Mouse (Mus musculus): ENCODE results near the gene Psmb9. TPM values are rescaled to one million over a fixed set of nuclear protein-coding genes. Genes with fewer than 3 reads are reported as not detected.
A peak's percentile ranks its signal among the peaks of the same experiment; 100 is the strongest.

Psmb9 gene
- polyA plus RNA-seq, 1 experiment from 2014 or later = 3.8 TPM

DNA sequence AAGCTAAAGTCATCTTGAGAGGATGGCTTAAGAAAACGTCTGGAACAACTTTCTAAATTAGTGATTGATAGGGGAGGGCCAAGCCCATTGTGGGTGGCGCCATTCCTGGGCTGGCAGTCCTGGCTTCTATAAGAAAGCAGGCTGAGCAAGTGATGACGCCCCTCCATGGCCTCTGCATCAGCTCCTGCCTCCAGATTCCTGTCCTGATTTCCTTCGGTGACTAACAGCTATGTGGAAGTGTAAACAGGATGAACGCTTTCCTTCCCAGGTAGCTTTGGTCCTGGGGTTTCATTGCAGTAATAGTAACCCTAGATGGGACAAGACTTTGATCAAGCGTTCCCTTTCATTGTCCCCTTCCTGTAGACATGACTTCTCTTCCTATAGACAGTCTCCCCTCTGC is 8.5 kb downstream of the Psmb9 start:
- no peak for ATAC-seq (ENCODE audit: insufficient number of reproducible peaks, insufficient read depth, low FRiP score, low TSS enrichment, low read depth)
- Histone ChIP-seq H3K9ac (no peak overlapping the region), H3K27me3 (peaks cover 22% of the 10 kb centered on the region), H3K36me3 (no peaks in the 10 kb centered on the region), H3K9me3 (0 out of 2 replicates have a peak, but pooled peaks cover 14% of the 10 kb centered on the region), H3K4me2 (no peak overlapping the region), H3K27ac (no peak overlapping the region), H3K4me1 (no peaks in the 10 kb centered on the region), H3K4me3 (no peak overlapping the region)
- WGBS = 61% methylated on average over 6 of the region's 6 CpGs

- Histone ChIP-seq H3K4me1 (no peaks in the 10 kb centered on the region), H3K27ac (no peak overlapping the region), H3K4me2 (no peak overlapping the region), H3K9me3 (peaks cover 14% of the 10 kb centered on the region; the same call in 1 of the 2 replicates), H3K9ac (no peak overlapping the region), H3K4me3 (no peak overlapping the region), H3K27me3 (peaks cover 12% of the 10 kb centered on the region), H3K36me3 (no peaks in the 10 kb centered on the region)
- ATAC-seq (ENCODE audit: insufficient number of reproducible peaks, insufficient read depth, low FRiP score, low TSS enrichment, low read depth) = no peak
- WGBS = 76% methylated on average over 4 of the region's 4 CpGs
These were observed 10.4 kb downstream of the Psmb9 start for GRCm38 (mm10) chr17:34177179-34177578.

- Histone ChIP-seq H3K4me2 (no peak overlapping the region), H3K4me1 (no peaks in the 10 kb centered on the region), H3K9me3 (peaks cover 14% of the 10 kb centered on the region; the same call in 1 of the 2 replicates), H3K4me3 (no peak overlapping the region), H3K36me3 (no peaks in the 10 kb centered on the region), H3K27me3 (peaks cover 7% of the 10 kb centered on the region; the same call in 1 of the 2 replicates), H3K9ac (no peak overlapping the region), H3K27ac (no peak overlapping the region)
- no peak for ATAC-seq (ENCODE audit: insufficient number of reproducible peaks, insufficient read depth, low FRiP score, low TSS enrichment, low read depth)
- 65% methylated on average over 1 of the region's 1 CpGs for WGBS
These were observed 13.5 kb downstream of the Psmb9 start for GRCm38 (mm10) chr17:34174075-34174474.

GRCm38 (mm10) chr17:34172528-34172927 is 15.0 kb downstream of the Psmb9 start:
- Histone ChIP-seq H3K9me3 (peaks cover 13% of the 10 kb centered on the region; the same call in 1 of the 2 replicates), H3K27me3 (peaks cover 7% of the 10 kb centered on the region; the same call in 1 of the 2 replicates), H3K4me1 (no peaks in the 10 kb centered on the region), H3K27ac (no peak overlapping the region), H3K4me3 (no peak overlapping the region), H3K36me3 (no peaks in the 10 kb centered on the region), H3K9ac (no peak overlapping the region), H3K4me2 (no peak overlapping the region)
- no peak for ATAC-seq (ENCODE audit: insufficient number of reproducible peaks, insufficient read depth, low FRiP score, low TSS enrichment, low read depth)
- WGBS = 87% methylated on average over 5 of the region's 5 CpGs

DNA sequence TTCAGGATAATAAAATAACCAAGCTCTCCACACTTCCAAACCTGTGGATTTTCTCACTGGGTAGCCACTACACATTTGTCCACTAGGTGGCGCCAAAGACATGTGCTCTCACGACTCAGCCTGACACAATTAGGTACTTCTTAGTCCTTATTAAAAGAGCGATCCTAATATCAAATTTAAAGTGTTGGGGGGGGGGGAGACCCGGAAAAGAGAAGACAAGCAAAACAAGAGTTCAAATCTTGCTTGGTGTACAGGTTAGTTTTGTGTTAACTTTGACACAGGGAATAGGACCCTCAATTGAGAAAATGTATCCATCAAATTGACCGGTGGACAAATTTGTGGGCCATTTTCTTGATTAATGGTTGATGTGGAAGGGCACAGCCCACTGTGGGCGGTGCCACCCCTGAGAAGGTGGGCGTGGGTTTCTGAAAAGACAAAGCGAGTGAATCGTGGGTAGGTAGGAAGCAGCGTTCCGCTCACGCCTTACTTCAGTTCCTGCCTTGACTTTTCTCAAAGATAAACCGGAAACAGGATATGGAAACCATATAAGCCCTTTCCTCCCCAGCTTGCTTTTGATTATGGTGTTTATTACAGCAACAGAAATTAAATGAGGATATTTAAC is 16.6 kb downstream of the Psmb9 start:
- no peak overlapping the region for H3K9ac ChIP-seq
- H3K4me2 ChIP-seq = no peak overlapping the region
- H3K27ac ChIP-seq = no peak overlapping the region
- H3K9me3 ChIP-seq = no peaks in the 10 kb centered on the region; the same call in 1 of the 2 replicates
- ATAC-seq (ENCODE audit: insufficient number of reproducible peaks, insufficient read depth, low FRiP score, low TSS enrichment, low read depth) = no peak
- H3K4me3 ChIP-seq = no peak overlapping the region
- 38% methylated on average over 13 of the region's 13 CpGs for WGBS
- no peaks in the 10 kb centered on the region for H3K36me3 ChIP-seq
- H3K4me1 ChIP-seq = no peaks in the 10 kb centered on the region
- H3K27me3 ChIP-seq = peaks cover 7% of the 10 kb centered on the region; the same call in 1 of the 2 replicates

DNA sequence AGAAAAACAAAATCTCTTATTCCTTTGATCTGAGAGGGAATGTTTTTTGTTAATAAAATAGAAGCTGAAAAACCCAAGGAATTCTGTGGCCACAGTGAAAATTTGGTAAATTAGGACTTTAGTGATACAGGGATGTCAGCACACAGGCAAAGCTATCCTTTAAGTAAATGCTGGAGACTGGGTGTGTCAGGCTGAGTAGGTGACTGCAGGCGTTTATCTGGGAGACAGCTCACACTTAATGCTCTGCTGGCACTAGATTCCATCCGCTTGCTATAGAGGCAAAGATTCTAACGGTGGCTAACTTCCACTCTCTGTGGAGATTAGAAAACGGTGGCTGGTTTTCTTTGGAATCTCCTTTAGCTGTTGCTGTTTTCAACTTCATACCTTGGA is 17.1 kb downstream of the Psmb9 start:
- Histone ChIP-seq H3K4me1 (no peaks in the 10 kb centered on the region), H3K9ac (no peak overlapping the region), H3K4me3 (no peak overlapping the region), H3K4me2 (no peak overlapping the region), H3K27me3 (peaks cover 7% of the 10 kb centered on the region; the same call in 1 of the 2 replicates), H3K27ac (no peak overlapping the region), H3K9me3 (peaks cover 1% of the 10 kb centered on the region; the same call in 1 of the 2 replicates), H3K36me3 (no peaks in the 10 kb centered on the region)
- whole genome bisulfite sequencing = 23% methylated on average over 4 of the region's 4 CpGs
- ATAC-seq (ENCODE audit: insufficient number of reproducible peaks, insufficient read depth, low FRiP score, low TSS enrichment, low read depth) = no peak

- no peak overlapping the region for H3K4me3 ChIP-seq
- no peaks in the 10 kb centered on the region for H3K4me1 ChIP-seq
- no peak overlapping the region for H3K27ac ChIP-seq
- no peaks in the 10 kb centered on the region for H3K36me3 ChIP-seq
- H3K4me2 ChIP-seq = no peak overlapping the region
- 2% methylated on average over 2 of the region's 2 CpGs for WGBS
- no peak overlapping the region for H3K9ac ChIP-seq
- ATAC-seq (ENCODE audit: insufficient number of reproducible peaks, insufficient read depth, low FRiP score, low TSS enrichment, low read depth) = no peak
- H3K27me3 ChIP-seq = peaks cover 4% of the 10 kb centered on the region; the same call in 1 of the 2 replicates
- H3K9me3 ChIP-seq = peaks cover 4% of the 10 kb centered on the region; the same call in 1 of the 2 replicates
These were observed 18.3 kb downstream of the Psmb9 start for GRCm38 (mm10) chr17:34169279-34169678.

DNA sequence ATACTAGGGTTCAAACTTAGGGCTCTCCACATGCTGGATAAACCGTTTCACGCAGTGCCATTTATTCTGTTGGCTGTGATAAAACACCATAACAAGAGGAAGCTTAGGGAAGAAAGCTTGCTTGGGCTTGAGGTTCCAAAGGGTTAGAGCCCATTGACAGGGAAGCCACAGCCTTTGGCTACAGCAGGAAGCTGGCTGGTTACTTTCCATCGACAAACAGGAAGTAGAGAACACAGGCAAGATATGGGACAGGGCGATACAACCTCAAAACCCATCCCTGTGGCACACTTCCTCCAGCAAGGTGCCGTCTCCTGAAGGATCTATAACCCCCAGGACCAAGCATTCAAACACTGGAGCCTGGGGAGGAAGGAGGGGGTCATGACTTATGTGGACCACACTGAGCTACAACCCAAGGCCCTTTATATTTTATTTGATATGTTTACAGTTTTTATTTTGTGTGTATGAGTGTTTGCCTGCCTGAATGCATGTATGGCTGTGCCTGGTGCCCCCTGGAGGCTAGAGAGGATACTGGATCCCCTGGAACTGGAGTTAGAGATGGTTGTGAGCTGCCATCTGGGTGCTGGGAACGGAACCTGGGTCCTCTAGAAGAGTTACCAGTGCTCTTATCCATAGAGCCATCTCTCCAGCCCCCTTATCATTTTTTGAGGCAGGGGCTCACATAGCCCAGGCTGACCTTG is 22.4 kb downstream of the Psmb9 start:
- no peak overlapping the region for H3K4me3 ChIP-seq
- no peak overlapping the region for H3K9ac ChIP-seq
- 84% methylated on average over 6 of the region's 6 CpGs for WGBS
- no peaks in the 10 kb centered on the region for H3K4me1 ChIP-seq
- H3K27ac ChIP-seq = no peak overlapping the region
- no peak for ATAC-seq (ENCODE audit: insufficient number of reproducible peaks, insufficient read depth, low FRiP score, low TSS enrichment, low read depth)
- no peaks in the 10 kb centered on the region for H3K36me3 ChIP-seq
- no peak overlapping the region for H3K4me2 ChIP-seq
- H3K27me3 ChIP-seq = no peaks in the 10 kb centered on the region
- H3K9me3 ChIP-seq = peaks cover 4% of the 10 kb centered on the region; the same call in 1 of the 2 replicates

- Histone ChIP-seq H3K4me1 (no peaks in the 10 kb centered on the region), H3K4me2 (no peak overlapping the region), H3K27me3 (no peaks in the 10 kb centered on the region), H3K36me3 (no peaks in the 10 kb centered on the region), H3K27ac (no peak overlapping the region), H3K9ac (peak overlapping the region; percentile 6; the same call in 1 of the 2 replicates), H3K9me3 (peaks cover 4% of the 10 kb centered on the region; the same call in 1 of the 2 replicates), H3K4me3 (no peak overlapping the region)
- ATAC-seq (ENCODE audit: insufficient number of reproducible peaks, insufficient read depth, low FRiP score, low TSS enrichment, low read depth) = no peak
- WGBS = 41% methylated on average over 9 of the region's 9 CpGs
These were observed 23.2 kb downstream of the Psmb9 start for GRCm38 (mm10) chr17:34164202-34164895.

GRCm38 (mm10) chr17:34155534-34155933 is 32.0 kb downstream of the Psmb9 start:
- no peak overlapping the region for H3K4me3 ChIP-seq
- no peaks in the 10 kb centered on the region for H3K9me3 ChIP-seq
- ATAC-seq (ENCODE audit: insufficient number of reproducible peaks, insufficient read depth, low FRiP score, low TSS enrichment, low read depth) = no peak
- H3K4me2 ChIP-seq = no peak overlapping the region
- no peak overlapping the region for H3K9ac ChIP-seq
- WGBS = 55% methylated on average over 5 of the region's 5 CpGs
- H3K27ac ChIP-seq = no peak overlapping the region
- no peaks in the 10 kb centered on the region for H3K36me3 ChIP-seq
- H3K27me3 ChIP-seq = no peaks in the 10 kb centered on the region
- no peaks in the 10 kb centered on the region for H3K4me1 ChIP-seq

DNA sequence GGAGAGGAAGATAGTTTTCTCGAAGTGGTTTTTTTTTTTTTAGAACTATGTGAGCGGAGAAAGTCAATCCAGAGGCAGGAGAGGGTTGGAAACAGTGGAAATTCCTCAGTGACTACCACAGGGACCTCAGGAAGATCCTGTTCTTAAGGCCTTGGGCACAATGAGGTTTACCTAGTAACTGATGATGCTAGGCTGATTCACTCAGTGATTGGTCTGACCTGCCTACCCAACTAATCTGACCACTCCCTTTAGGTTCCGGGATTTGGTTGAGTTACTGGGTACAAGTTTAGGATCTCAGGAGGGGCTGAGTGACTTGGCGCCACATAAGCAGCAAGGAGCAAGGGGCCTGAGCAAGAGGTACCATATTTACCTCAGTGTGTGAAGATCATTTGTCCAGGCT is 34.6 kb downstream of the Psmb9 start, which contains the start of gene H2-DMb1:
TSS of gene H2-DMb1 (plus strand) at position 150 of the 400 bp plus-strand sequence.
- WGBS = 53% methylated on average over 4 of the region's 4 CpGs
- H3K4me1 ChIP-seq = no peaks in the 10 kb centered on the region

More for the DNA sequence above, 34.6 kb downstream of the Psmb9 start, which contains the start of gene H2-DMb1:
- Histone ChIP-seq H3K9ac (no peak within 1 kb of the TSS), H3K27ac (no peak within 1 kb of the TSS), H3K36me3 (no peaks in the 10 kb centered on the region), H3K9me3 (no peaks in the 10 kb centered on the region), H3K4me3 (no peak within 1 kb of the TSS), H3K27me3 (no peaks in the 10 kb centered on the region), H3K4me2 (peak within 1 kb of the TSS; percentile 22; the same call in 1 of the 2 replicates)
- no peak for ATAC-seq (ENCODE audit: insufficient number of reproducible peaks, insufficient read depth, low FRiP score, low TSS enrichment, low read depth)

Measured in embryonic facial prominence, embryonic 13.5 days (tissue).